Comparison of ENCODE assay signal across 18 mouse cellular contexts in the genomic region with DNA sequence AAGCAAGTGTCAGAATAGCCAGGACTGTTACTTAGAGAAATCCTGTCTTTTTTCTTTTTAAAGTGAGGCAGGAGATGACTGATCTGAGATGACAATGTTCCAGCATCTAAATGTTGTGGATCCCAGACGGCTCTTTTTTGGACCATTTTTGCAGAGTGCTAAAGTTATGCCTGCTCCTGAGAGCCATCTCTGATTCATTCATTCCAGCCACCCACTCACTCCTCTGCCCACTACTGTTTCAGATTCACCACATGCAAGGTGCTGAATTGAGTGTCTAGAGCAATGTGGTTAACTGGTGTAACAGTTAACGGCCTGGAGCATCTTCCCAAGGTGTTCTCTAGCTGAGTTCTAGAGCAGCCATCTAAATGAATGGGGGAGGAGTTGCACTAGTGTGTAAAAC. TPM values are rescaled to one million over a fixed set of nuclear protein-coding genes. Genes with fewer than 3 reads are reported as not detected.
DNase-seq lines count a peak whose midpoint lies in the region; ATAC-seq and TF ChIP-seq lines count a peak whose summit lies in the region.
"Had no signal": no experiment of that assay in that cellular context is flagged by ENCODE, and none has a peak within 500 bp of the region (broad histone marks: within the 10 kb centered on the region; RNA-seq: fewer than 3 reads in every experiment).

No protein-coding gene starts in this region.

- no peak overlapping the region for H3K27ac ChIP-seq in layer of hippocampus, adult 2 months
- H3K27ac ChIP-seq in forebrain, embryonic 15.5 days (replicated peaks) = no peak overlapping the region
- H3K27ac ChIP-seq in thymus, adult 2 months (ENCODE audit: control insufficient read depth, insufficient read depth, low read length) = no peak overlapping the region
- H3K27ac ChIP-seq: embryonic facial prominence, embryonic 13.5 days; heart, embryonic 15.5 days; limb, embryonic 15.5 days; neural tube, embryonic 13.5 days had no signal

- H3K36me3 ChIP-seq in forebrain, embryonic 15.5 days = peaks cover 39% of the 10 kb centered on the region; the same call in 1 of the 2 replicates
- H3K36me3 ChIP-seq in thymus, adult 2 months (ENCODE audit: control insufficient read depth, insufficient read depth, low read length) = no peaks in the 10 kb centered on the region

- no peak overlapping the region for H3K4me2 ChIP-seq in forebrain, embryonic 15.5 days (replicated peaks)
- H3K4me2 ChIP-seq: embryonic facial prominence, embryonic 13.5 days; heart, embryonic 15.5 days; limb, embryonic 15.5 days; neural tube, embryonic 13.5 days had no signal

- TF ChIP-seq CTCF in layer of hippocampus, adult 2 months (conservative IDR thresholded peaks at IDR 0.05) = no peak
- no peak for TF ChIP-seq CTCF in thymus, adult 2 months (IDR thresholded peaks at IDR 0.05; ENCODE audit: borderline replicate concordance, control insufficient read depth, extremely low read depth, insufficient read depth, low read length, poor library complexity)

- DNase-seq in CD4-positive, CD25-positive, alpha-beta regulatory T cell, adult 2 months (ENCODE audit: low read depth, low spot score) = peak; percentile 54
- peak; percentile 25 to 59 for DNase-seq in layer of hippocampus, adult 2 months (ENCODE audit: low spot score in 2 of 2)
- peak; percentile 69 to 71 for DNase-seq in left cerebral cortex, postnatal 36 days (ENCODE audit: low spot score in 2 of 2)
- no peak for DNase-seq in thymus, adult 2 months
- DNase-seq in kidney, postnatal 10 days = no peak
- DNase-seq: adrenal gland, adult 8-10 months; gastrocnemius, postnatal 25 days; kidney, postnatal 4 days; lung, adult 2 months; thymus, adult 18-20 months had no signal

- no peaks in the 10 kb centered on the region for H3K27me3 ChIP-seq in forebrain, embryonic 15.5 days
- no peaks in the 10 kb centered on the region for H3K27me3 ChIP-seq in thymus, adult 2 months (ENCODE audit: control insufficient read depth, insufficient read depth, low read length)
- H3K27me3 ChIP-seq: embryonic facial prominence, embryonic 13.5 days; heart, embryonic 15.5 days; limb, embryonic 15.5 days; neural tube, embryonic 13.5 days had no signal

- intact Hi-C loops in left cerebral cortex, postnatal 36 days (cut with DNase I) = loop anchor here (5.0 kb wide), 2 partner anchors 82 to 193 kb away; partner anchors contain the start of gene Lsm11

- no peak for TF ChIP-seq POLR2A in thymus, adult 2 months (IDR thresholded peaks at IDR 0.05; ENCODE audit: control insufficient read depth, extremely low read depth, insufficient read depth, low read length, poor library complexity)

- WGBS in forebrain, embryonic 15.5 days = 94% methylated on average over 2 of the region's 2 CpGs
- 86% methylated on average over 2 of the region's 2 CpGs for WGBS in thymus, adult 2 months

- peak; percentile 53 for ATAC-seq in activated CD4-positive, CD25-positive, alpha-beta regulatory T cell, adult 4 months
- no peak for ATAC-seq in forebrain, embryonic 15.5 days (replicated peaks)
- ATAC-seq: intestine, embryonic 16.5 days had no signal

- no peaks in the 10 kb centered on the region for H3K4me1 ChIP-seq in forebrain, embryonic 15.5 days
- H3K4me1 ChIP-seq in thymus, adult 2 months (replicated peaks; ENCODE audit: control insufficient read depth, insufficient read depth, low read length) = no peaks in the 10 kb centered on the region
- H3K4me1 ChIP-seq: limb, embryonic 15.5 days; neural tube, embryonic 13.5 days had no signal

- H3K9me3 ChIP-seq in forebrain, embryonic 15.5 days = no peaks in the 10 kb centered on the region
- H3K9me3 ChIP-seq: embryonic facial prominence, embryonic 13.5 days; heart, embryonic 15.5 days; limb, embryonic 15.5 days; neural tube, embryonic 13.5 days had no signal

- no peak overlapping the region for H3K4me3 ChIP-seq in layer of hippocampus, adult 2 months
- no peak overlapping the region for H3K4me3 ChIP-seq in forebrain, embryonic 15.5 days
- no peak overlapping the region for H3K4me3 ChIP-seq in thymus, adult 2 months (ENCODE audit: control insufficient read depth, insufficient read depth, low read length)
- H3K4me3 ChIP-seq: embryonic facial prominence, embryonic 13.5 days; heart, embryonic 15.5 days; limb, embryonic 15.5 days; neural tube, embryonic 13.5 days had no signal

- H3K9ac ChIP-seq in forebrain, embryonic 15.5 days (replicated peaks) = no peak overlapping the region
- H3K9ac ChIP-seq: embryonic facial prominence, embryonic 13.5 days; heart, embryonic 15.5 days; limb, embryonic 15.5 days; neural tube, embryonic 13.5 days had no signal

RNA-seq across cellular contexts. Expression of gene Nipal4, which starts 31.4 kb away (rescaled TPM):
- under 1 TPM in 1 of 2 experiments, not detected in 1; 0.41 TPM for polyA plus RNA-seq in activated CD4-positive, CD25-positive, alpha-beta regulatory T cell, adult 4 months (2017; shearing (Covaris generic))
- total RNA-seq in layer of hippocampus, adult 2 months (2021) = 1 to 10 TPM; 1.3 to 1.7 TPM
- 1 to 10 TPM; 1.9 to 2.5 TPM for total RNA-seq in left cerebral cortex, postnatal 36 days (2021)
- polyA plus RNA-seq in forebrain, embryonic 15.5 days (2015; fragmentation: Nextera tagmentation; extraction: Ambion mirVana) = 0.22 and 0.23 TPM in 2 replicates
- 0.37 and 0.58 TPM in 2 replicates for polyA plus RNA-seq in thymus, adult 2 months (2012; rRNA removed)
- total RNA-seq: gastrocnemius, postnatal 25 days; megakaryocyte, adult 5-6 weeks had no signal

Comparison
In these comparisons a context has a peak if more than half of its experiments do, and no peak if none do; other contexts are left out.
1. DNase-seq: peak in CD4-positive, CD25-positive, alpha-beta regulatory T cell, adult 2 months (single experiment), layer of hippocampus, adult 2 months (2 of 2) and left cerebral cortex, postnatal 36 days (2 of 2); none in thymus, adult 2 months (single experiment) and kidney, postnatal 10 days (single experiment).